Mouse (Mus musculus): ENCODE measurements at regions not wholly inside any gene's neighbourhood (a gene's known extent, or its start where the extent isn't known, plus 50 kb on each side); places are given as distances from the start of the nearest gene placed in this dataset.

GRCm38 (mm10) chr1:185091816-185092558 is 92.6 kb upstream of the Mark1 start:
- no peak for DNase-seq (ENCODE audit: inconsistent age in 2 of 2, low spot score in 1 of 2)

DNA sequence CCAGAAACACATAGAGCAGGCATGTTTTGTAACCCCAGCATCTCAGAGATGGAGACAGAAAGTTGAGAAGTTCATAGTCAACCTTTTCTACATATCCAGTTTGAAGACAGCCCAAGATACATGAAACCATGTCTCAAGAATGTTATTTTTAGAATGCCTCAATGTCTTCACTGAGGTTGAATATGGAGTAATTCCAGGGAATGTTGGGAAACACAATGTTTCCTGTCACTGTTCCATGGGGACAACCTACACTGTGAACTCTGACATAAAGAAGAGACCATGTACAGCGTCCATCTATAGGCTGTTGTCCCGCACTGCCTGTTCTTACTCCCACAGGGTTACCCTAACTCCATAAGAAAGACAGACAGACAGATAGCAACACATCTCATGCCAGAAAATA is 89.8 kb upstream of the Mark1 start:
- DNase-seq (ENCODE audit: inconsistent age in 2 of 2, low spot score in 1 of 2) = no peak

GRCm38 (mm10) chr1:185083191-185083590 is 83.8 kb upstream of the Mark1 start:
- no peak for DNase-seq (ENCODE audit: inconsistent age in 2 of 2, low spot score in 1 of 2)

DNA sequence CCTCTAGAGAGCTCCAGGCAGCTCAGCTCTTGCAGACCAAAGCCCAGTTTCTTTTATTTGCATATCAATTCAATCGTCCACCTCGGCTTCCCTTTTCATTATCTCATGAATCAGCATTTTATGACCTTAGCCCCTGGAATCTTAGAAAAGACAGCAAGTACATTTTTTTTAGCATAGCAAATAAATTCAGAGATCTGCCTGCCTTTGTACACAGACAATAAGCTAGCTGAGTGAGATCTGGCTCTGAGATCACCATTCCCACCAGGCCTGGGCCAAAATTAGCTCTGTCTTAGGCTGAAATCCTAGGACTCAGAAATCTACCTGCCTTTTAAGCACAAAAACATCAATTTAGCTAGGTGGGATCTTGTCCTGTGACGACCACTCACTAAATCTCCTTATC is 80.7 kb upstream of the Mark1 start:
- no peak for DNase-seq (ENCODE audit: inconsistent age in 2 of 2, low spot score in 1 of 2)

GRCm38 (mm10) chr1:185079331-185079880 is 80.0 kb upstream of the Mark1 start:
- DNase-seq (ENCODE audit: inconsistent age in 2 of 2, low spot score in 1 of 2) = no peak

DNA sequence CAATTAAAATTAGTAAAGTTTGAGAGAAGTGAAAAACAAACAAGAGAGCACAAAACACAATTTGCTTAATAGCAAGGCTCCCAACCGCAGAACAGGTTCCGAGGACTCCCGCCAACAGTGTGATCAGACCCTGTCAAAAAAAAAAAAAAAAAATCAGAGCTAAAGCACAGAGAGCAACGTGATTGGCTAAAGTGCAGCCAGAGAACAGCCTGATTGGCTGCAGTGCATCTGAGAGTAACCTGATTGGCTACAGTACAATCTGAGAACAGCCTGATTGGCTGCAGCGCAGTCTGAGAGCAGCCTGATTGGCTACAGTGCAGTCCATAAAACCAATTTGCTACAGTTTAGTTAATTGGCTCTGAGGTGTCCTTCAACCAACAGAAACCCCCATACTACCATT is 74.6 kb upstream of the Mark1 start:
- no peak for DNase-seq (ENCODE audit: inconsistent age in 2 of 2, low spot score in 1 of 2)

DNA sequence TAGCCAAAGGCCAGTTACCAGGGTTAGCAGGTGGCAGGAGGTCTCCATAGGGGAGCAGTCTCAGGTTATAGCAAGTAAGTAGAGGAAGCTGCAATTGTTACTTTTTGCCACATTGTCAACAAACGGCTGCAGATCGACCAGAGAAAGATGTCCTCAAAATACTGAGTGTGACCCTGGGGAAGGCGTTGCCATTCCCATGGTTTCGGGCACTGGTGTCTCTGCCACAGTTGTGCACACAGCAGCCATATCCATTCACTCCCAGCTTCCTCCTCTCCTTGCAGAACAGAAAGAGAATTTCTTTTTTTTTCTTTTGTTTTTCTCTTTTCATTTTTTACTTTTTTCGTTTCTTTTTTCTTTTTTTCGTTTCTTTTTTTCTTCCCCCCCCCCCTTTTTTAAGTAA is 73.4 kb upstream of the Mark1 start:
- no peak for DNase-seq (ENCODE audit: inconsistent age in 2 of 2, low spot score in 1 of 2)

GRCm38 (mm10) chr1:185071566-185071965 is 72.2 kb upstream of the Mark1 start:
- no peak for DNase-seq (ENCODE audit: inconsistent age in 2 of 2, low spot score in 1 of 2)

- DNase-seq (ENCODE audit: inconsistent age in 2 of 2, low spot score in 1 of 2) = no peak
Measured at GRCm38 (mm10) chr1:185070853-185071149, 71.4 kb upstream of the Mark1 start.

GRCm38 (mm10) chr1:185070062-185070852 is 70.9 kb upstream of the Mark1 start:
- DNase-seq (ENCODE audit: inconsistent age in 2 of 2, low spot score in 1 of 2) = peak in 1 of 2 experiments; percentile 78

DNA sequence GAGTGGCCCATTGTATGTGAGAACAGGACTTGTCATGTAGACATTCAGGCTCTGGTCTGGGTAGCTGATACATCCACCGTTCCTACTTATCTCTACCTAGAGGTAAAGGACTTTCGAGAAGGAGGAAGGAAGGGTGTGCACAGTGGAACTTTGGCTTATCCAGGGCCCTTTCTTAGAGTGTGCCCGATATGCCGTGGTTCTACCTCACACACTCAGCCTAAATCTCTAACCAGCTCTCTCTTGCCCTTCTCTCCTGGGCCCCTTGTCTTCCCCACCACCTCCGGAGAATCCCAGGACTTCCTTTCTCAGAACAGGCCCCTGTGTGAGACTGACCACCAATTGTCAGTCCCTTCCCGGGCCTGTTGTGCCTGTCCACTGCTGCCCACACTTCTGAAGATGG is 68.8 kb upstream of the Mark1 start:
- DNase-seq (ENCODE audit: inconsistent age in 2 of 2, low spot score in 1 of 2) = no peak

DNA sequence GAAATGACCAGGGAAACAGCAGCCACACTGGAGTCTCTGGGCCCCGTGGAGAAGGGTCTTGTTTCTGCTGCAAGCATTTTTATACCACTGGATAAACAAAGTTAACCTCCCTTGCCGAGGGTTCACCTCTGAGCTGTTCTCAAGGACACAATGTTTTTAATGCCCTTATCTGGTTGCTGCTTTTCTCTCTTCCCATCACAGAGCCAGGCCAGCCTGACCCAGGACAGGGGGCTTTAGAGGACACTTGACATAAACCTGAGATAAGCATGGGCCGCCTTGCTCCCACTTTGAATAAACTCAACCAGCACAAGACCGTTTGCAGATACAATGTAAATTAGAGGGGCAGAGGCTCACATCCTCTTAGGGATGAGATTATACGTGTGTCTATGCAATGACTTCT is 68.3 kb upstream of the Mark1 start:
- DNase-seq (ENCODE audit: inconsistent age in 2 of 2, low spot score in 1 of 2) = no peak

DNA sequence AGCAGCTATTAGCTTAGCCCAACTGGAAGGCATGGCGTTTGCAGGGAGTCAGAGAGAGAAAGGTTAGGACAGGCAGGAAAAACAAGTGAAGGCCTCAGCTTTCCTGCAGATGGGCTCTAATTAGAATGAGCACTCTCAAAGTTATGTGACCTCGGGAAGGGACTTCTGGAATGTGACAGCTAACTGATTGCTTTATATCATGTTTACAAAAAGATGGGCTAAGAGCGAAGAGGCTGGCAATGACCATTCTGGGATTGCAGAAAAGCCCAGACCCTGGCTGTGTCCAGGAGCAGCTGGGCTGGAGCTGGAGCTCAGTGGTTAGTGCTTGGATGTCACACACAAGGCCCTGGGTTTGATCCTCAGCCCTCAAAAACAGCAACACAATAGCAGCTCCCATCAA is 65.7 kb upstream of the Mark1 start:
- peak in 1 of 2 experiments; percentile 61 for DNase-seq (ENCODE audit: inconsistent age in 2 of 2, low spot score in 1 of 2)

DNA sequence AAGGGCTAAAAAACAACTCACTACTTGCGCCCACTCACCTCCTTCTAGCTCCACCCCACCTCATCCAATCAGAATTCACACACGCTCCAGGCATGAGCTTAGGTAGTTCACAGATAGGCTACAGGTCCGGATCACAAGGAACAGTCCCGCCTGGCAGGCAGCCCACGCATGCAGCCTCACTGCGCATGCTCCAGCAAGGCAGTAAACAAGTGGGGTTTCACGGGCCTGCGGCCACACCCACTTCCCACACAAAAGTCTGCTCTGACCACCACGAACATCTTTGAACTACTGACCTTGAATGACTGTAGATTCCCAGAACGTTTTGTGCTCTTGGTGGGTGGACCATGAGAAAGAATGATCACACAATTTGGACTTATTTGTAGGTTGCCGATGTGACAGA is 62.7 kb upstream of the Mark1 start:
- no peak for DNase-seq (ENCODE audit: inconsistent age in 2 of 2, low spot score in 1 of 2)

- DNase-seq (ENCODE audit: inconsistent age in 2 of 2, low spot score in 1 of 2) = no peak
Measured at GRCm38 (mm10) chr1:185057443-185057842, 58.1 kb upstream of the Mark1 start.

GRCm38 (mm10) chr1:185052700-185053099 is 53.3 kb upstream of the Mark1 start:
- no peak for DNase-seq (ENCODE audit: inconsistent age in 2 of 2, low spot score in 1 of 2)

DNA sequence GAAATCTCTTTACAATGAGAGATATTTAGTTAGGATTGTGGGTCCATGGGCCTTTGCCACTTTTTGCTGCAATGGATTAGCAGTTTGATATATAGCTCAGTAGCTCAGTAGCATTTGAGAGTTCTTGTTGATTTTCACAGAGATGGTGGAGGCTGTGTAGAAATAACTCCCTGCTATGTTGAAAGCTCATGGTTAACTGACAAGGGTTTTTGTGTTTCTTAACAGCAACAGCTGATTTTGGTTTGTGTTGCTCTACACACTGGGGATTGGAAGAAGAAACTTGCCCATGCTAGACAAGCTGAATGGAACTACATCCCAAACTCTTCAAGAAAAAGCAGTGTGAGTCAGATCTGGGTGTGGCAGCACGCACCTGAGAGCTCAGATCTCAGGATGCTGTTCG is 50.6 kb upstream of the Mark1 start:
- no peak for DNase-seq (ENCODE audit: inconsistent age in 2 of 2, low spot score in 1 of 2)
